Mouse (Mus musculus): ENCODE measurements around the gene Ubxn6. TPM values are rescaled to one million over a fixed set of nuclear protein-coding genes. Genes with fewer than 3 reads are reported as not detected.

The Ubxn6 gene
- polyA plus RNA-seq, 1 experiment from 2014 or later, result 38.5 TPM

- Histone ChIP-seq H3K4me3 (ENCODE audit: low read depth, low read length) (no peak overlapping the region), H3K4me1 (ENCODE audit: control insufficient read depth, insufficient read depth, low read length) (no peaks in the 10 kb centered on the region), H3K4me2 (ENCODE audit: low read depth, severe bottlenecking) (no peak overlapping the region), H3K36me3 (ENCODE audit: control insufficient read depth, insufficient read depth, low read length) (peaks cover 41% of the 10 kb centered on the region), H3K27ac (replicated peaks; ENCODE audit: low read depth, low read length) (no peak overlapping the region), H3K9ac (ENCODE audit: low read length) (no peak overlapping the region), H3K27me3 (ENCODE audit: control insufficient read depth, insufficient read depth, low read length) (no peaks in the 10 kb centered on the region), H3K9me3 (ENCODE audit: control insufficient read depth, low read length) (no peaks in the 10 kb centered on the region)
- WGBS, result 85% methylated on average over 4 of the region's 4 CpGs
- no peak for DNase-seq (ENCODE audit: low spot score)
- no peak for ATAC-seq (ENCODE audit: insufficient number of reproducible peaks, low FRiP score, low TSS enrichment, low read depth)
These were observed 18.7 kb downstream of the Ubxn6 start for GRCm38 (mm10) chr17:56055945-56056678.

DNA sequence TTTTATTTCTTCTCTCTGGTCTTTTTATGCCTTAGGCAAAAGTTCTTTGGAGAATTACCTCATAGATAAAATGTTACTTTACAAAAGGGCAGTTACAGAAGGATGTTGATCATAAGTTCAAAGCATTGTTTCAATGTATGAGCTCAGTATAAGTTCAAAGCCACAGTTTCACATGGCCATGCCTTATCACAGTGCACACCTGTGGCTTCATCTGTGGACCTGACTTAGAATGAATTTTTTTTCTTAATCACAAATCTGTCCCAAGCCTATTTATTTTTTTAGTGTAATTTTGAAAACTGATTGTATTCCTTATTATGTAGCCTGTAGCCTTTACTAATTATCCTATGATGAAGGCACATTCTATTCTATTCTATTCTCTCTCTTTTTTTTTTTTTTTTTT lies 19.9 kb downstream of the Ubxn6 start:
- no peak for DNase-seq (ENCODE audit: low spot score)
- Histone ChIP-seq H3K9ac (ENCODE audit: low read length) (no peak overlapping the region), H3K36me3 (ENCODE audit: control insufficient read depth, insufficient read depth, low read length) (peaks cover 40% of the 10 kb centered on the region), H3K9me3 (ENCODE audit: control insufficient read depth, low read length) (no peaks in the 10 kb centered on the region), H3K4me2 (ENCODE audit: low read depth, severe bottlenecking) (no peak overlapping the region), H3K27ac (replicated peaks; ENCODE audit: low read depth, low read length) (no peak overlapping the region), H3K4me1 (ENCODE audit: control insufficient read depth, insufficient read depth, low read length) (no peaks in the 10 kb centered on the region), H3K4me3 (ENCODE audit: low read depth, low read length) (no peak overlapping the region), H3K27me3 (ENCODE audit: control insufficient read depth, insufficient read depth, low read length) (no peaks in the 10 kb centered on the region)
- no peak for ATAC-seq (ENCODE audit: insufficient number of reproducible peaks, low FRiP score, low TSS enrichment, low read depth)

- DNase-seq (ENCODE audit: low spot score), result no peak
- WGBS, result 92% methylated on average over 5 of the region's 5 CpGs
These were observed 23.5 kb downstream of the Ubxn6 start for GRCm38 (mm10) chr17:56051369-56051768.

DNA sequence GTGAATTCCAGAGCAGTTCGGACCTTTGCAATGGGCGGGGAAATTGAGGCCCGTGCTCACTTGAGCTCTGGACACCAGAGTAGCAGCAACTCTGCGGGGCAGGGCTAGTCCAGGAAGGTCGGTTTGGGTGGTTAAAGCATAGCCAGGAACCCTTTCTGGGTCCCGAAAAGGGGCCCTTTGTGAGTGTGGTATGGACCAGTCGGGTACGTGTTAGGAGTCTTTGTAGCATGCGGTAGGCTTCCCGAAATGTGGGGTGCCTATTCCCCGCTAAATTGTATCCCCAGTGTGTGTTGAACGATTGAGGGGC lies 34.0 kb downstream of the Ubxn6 start:
- peak overlapping the region; percentile 86 for H3K4me3 ChIP-seq (ENCODE audit: low read depth, low read length)
- WGBS, result 3% methylated on average over 12 of the region's 12 CpGs
- DNase-seq (ENCODE audit: low spot score) (no peak), ATAC-seq (ENCODE audit: insufficient number of reproducible peaks, low FRiP score, low TSS enrichment, low read depth) (no peak)
- peaks cover 7% of the 10 kb centered on the region for H3K36me3 ChIP-seq (ENCODE audit: control insufficient read depth, insufficient read depth, low read length)
- peak overlapping the region; percentile 92 for H3K9ac ChIP-seq (ENCODE audit: low read length)
- H3K9me3 ChIP-seq (ENCODE audit: control insufficient read depth, low read length), result no peaks in the 10 kb centered on the region
- H3K4me1 ChIP-seq (ENCODE audit: control insufficient read depth, insufficient read depth, low read length), result no peaks in the 10 kb centered on the region; the same call in 1 of the 2 replicates
- H3K27ac ChIP-seq (replicated peaks; ENCODE audit: low read depth, low read length), result peak overlapping the region; percentile 79
- H3K4me2 ChIP-seq (ENCODE audit: low read depth, severe bottlenecking), result peak overlapping the region; percentile 87
- H3K27me3 ChIP-seq (ENCODE audit: control insufficient read depth, insufficient read depth, low read length), result no peaks in the 10 kb centered on the region

More at GRCm38 (mm10) chr17:56051369-56051768, 23.5 kb downstream of the Ubxn6 start:
- H3K4me2 ChIP-seq (ENCODE audit: low read depth, severe bottlenecking), result no peak overlapping the region
- ATAC-seq (ENCODE audit: insufficient number of reproducible peaks, low FRiP score, low TSS enrichment, low read depth), result no peak
- H3K27me3 ChIP-seq (ENCODE audit: control insufficient read depth, insufficient read depth, low read length), result no peaks in the 10 kb centered on the region
- H3K4me3 ChIP-seq (ENCODE audit: low read depth, low read length), result no peak overlapping the region
- no peaks in the 10 kb centered on the region for H3K4me1 ChIP-seq (ENCODE audit: control insufficient read depth, insufficient read depth, low read length)
- no peaks in the 10 kb centered on the region for H3K9me3 ChIP-seq (ENCODE audit: control insufficient read depth, low read length)
- H3K27ac ChIP-seq (replicated peaks; ENCODE audit: low read depth, low read length), result no peak overlapping the region
- H3K36me3 ChIP-seq (ENCODE audit: control insufficient read depth, insufficient read depth, low read length), result peaks cover 28% of the 10 kb centered on the region
- H3K9ac ChIP-seq (ENCODE audit: low read length), result no peak overlapping the region

GRCm38 (mm10) chr17:56040030-56040856 lies 34.6 kb downstream of the Ubxn6 start, which contains the start of gene Chaf1a:
Gene Chaf1a, plus strand, starts transcription at chr17:56040439.
- H3K27me3 ChIP-seq (ENCODE audit: control insufficient read depth, insufficient read depth, low read length), result no peaks in the 10 kb centered on the region
- under 1% methylated on average over 67 of the region's 68 CpGs for WGBS

DNA sequence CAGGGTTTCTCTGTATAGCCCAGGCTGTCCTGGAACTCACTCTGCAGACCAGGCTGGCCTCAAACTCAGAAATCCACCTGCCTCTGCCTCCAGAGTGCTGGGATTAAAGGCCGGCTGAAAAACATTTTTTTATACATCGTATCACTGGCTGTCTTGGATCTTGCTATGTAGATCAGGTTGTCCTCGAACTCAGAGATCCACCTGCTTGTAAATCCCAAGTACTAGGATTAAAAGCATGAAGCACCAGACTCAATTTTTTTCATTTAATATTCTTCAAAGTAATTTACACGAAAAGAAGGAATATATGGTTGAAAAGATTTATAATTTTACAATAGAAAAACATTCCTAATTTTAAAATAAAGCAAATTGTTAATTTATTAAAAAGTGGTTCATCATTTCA lies 35.5 kb downstream of the Ubxn6 start:
- Histone ChIP-seq H3K36me3 (ENCODE audit: control insufficient read depth, insufficient read depth, low read length) (peaks cover 5% of the 10 kb centered on the region; the same call in 1 of the 2 replicates), H3K4me1 (ENCODE audit: control insufficient read depth, insufficient read depth, low read length) (peaks cover 8% of the 10 kb centered on the region; the same call in 1 of the 2 replicates), H3K27ac (replicated peaks; ENCODE audit: low read depth, low read length) (no peak overlapping the region), H3K9me3 (ENCODE audit: control insufficient read depth, low read length) (no peaks in the 10 kb centered on the region), H3K27me3 (ENCODE audit: control insufficient read depth, insufficient read depth, low read length) (no peaks in the 10 kb centered on the region), H3K9ac (ENCODE audit: low read length) (no peak overlapping the region), H3K4me3 (ENCODE audit: low read depth, low read length) (no peak overlapping the region), H3K4me2 (ENCODE audit: low read depth, severe bottlenecking) (peak overlapping the region; percentile 40; the same call in 1 of the 2 replicates)
- WGBS, result 83% methylated on average over 4 of the region's 4 CpGs
- DNase-seq (ENCODE audit: low spot score) (no peak), ATAC-seq (ENCODE audit: insufficient number of reproducible peaks, low FRiP score, low TSS enrichment, low read depth) (no peak)

More at GRCm38 (mm10) chr17:56040030-56040856, 34.6 kb downstream of the Ubxn6 start, which contains the start of gene Chaf1a:
- DNase-seq (ENCODE audit: low spot score) (peak; percentile 96), ATAC-seq (ENCODE audit: insufficient number of reproducible peaks, low FRiP score, low TSS enrichment, low read depth) (peak; percentile 75)
- Histone ChIP-seq H3K9me3 (ENCODE audit: control insufficient read depth, low read length) (no peaks in the 10 kb centered on the region), H3K4me2 (ENCODE audit: low read depth, severe bottlenecking) (peak within 1 kb of the TSS; percentile 87), H3K27ac (replicated peaks; ENCODE audit: low read depth, low read length) (peak within 1 kb of the TSS; percentile 79), H3K4me1 (ENCODE audit: control insufficient read depth, insufficient read depth, low read length) (peaks cover 4% of the 10 kb centered on the region; the same call in 1 of the 2 replicates), H3K9ac (ENCODE audit: low read length) (peak within 1 kb of the TSS; percentile 92), H3K36me3 (ENCODE audit: control insufficient read depth, insufficient read depth, low read length) (peaks cover 3% of the 10 kb centered on the region; the same call in 1 of the 2 replicates), H3K4me3 (ENCODE audit: low read depth, low read length) (peak within 1 kb of the TSS; percentile 86)

GRCm38 (mm10) chr17:56038583-56039261 lies 36.1 kb downstream of the Ubxn6 start:
- ATAC-seq (ENCODE audit: insufficient number of reproducible peaks, low FRiP score, low TSS enrichment, low read depth) (no peak), DNase-seq (ENCODE audit: low spot score) (no peak)
- Histone ChIP-seq H3K4me3 (ENCODE audit: low read depth, low read length) (no peak overlapping the region), H3K4me2 (ENCODE audit: low read depth, severe bottlenecking) (no peak overlapping the region), H3K9ac (ENCODE audit: low read length) (no peak overlapping the region), H3K27ac (replicated peaks; ENCODE audit: low read depth, low read length) (no peak overlapping the region), H3K4me1 (ENCODE audit: control insufficient read depth, insufficient read depth, low read length) (peaks cover 8% of the 10 kb centered on the region; the same call in 1 of the 2 replicates), H3K9me3 (ENCODE audit: control insufficient read depth, low read length) (no peaks in the 10 kb centered on the region), H3K27me3 (ENCODE audit: control insufficient read depth, insufficient read depth, low read length) (no peaks in the 10 kb centered on the region), H3K36me3 (ENCODE audit: control insufficient read depth, insufficient read depth, low read length) (peaks cover 6% of the 10 kb centered on the region)
- 91% methylated on average over 8 of the region's 8 CpGs for WGBS

DNA sequence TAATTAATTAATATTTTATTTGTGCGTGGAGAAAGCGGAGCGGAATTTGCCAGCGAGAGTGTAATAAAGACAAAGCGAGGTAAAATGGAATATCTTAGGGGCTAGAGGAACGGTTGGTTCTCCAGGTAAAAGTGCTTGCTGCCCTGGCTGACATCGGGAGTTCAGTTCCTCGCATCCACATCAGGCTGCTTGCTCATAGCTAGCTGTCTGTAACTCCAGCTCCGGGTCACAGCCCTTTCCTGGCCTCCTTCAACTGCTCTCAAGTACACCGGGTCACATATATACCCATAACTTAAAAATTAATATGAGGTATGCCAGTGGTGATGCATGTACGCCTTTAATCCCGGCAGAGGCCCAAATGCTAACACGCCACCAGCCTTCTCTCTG lies 37.9 kb downstream of the Ubxn6 start:
- Histone ChIP-seq H3K27ac (replicated peaks; ENCODE audit: low read depth, low read length) (no peak overlapping the region), H3K9ac (ENCODE audit: low read length) (no peak overlapping the region), H3K4me3 (ENCODE audit: low read depth, low read length) (peak overlapping the region; percentile 81; the same call in 1 of the 2 replicates), H3K27me3 (ENCODE audit: control insufficient read depth, insufficient read depth, low read length) (no peaks in the 10 kb centered on the region), H3K9me3 (ENCODE audit: control insufficient read depth, low read length) (no peaks in the 10 kb centered on the region), H3K4me2 (ENCODE audit: low read depth, severe bottlenecking) (peak overlapping the region; percentile 23; the same call in 1 of the 2 replicates), H3K36me3 (ENCODE audit: control insufficient read depth, insufficient read depth, low read length) (peaks cover 5% of the 10 kb centered on the region; the same call in 1 of the 2 replicates), H3K4me1 (ENCODE audit: control insufficient read depth, insufficient read depth, low read length) (peaks cover 8% of the 10 kb centered on the region; the same call in 1 of the 2 replicates)
- DNase-seq (ENCODE audit: low spot score) (no peak), ATAC-seq (ENCODE audit: insufficient number of reproducible peaks, low FRiP score, low TSS enrichment, low read depth) (peak; percentile 5; the same call in 1 of the 2 replicates)
- WGBS, result 39% methylated on average over 13 of the region's 13 CpGs
